Mouse (Mus musculus): ENCODE measurements around the gene Zer1. TPM values are rescaled to one million over a fixed set of nuclear protein-coding genes. Genes with fewer than 3 reads are reported as not detected.

Zer1 gene
- polyA plus RNA-seq (2012; rRNA removed) = 93.9 and 97.8 TPM in 2 replicates

GRCm38 (mm10) chr2:30124472-30125274, at the start of gene Zer1:
Gene Zer1, minus strand, starts transcription at chr2:30124585.

GRCm38 (mm10) chr2:30171371-30171996, 47.1 kb upstream of the Zer1 start, which contains the start of gene Endog:
Gene Endog, plus strand, starts transcription at chr2:30171493.

GRCm38 (mm10) chr2:30133613-30134377, 9.4 kb upstream of the Zer1 start, which contains the start of gene Tbc1d13:
Gene Tbc1d13, plus strand, starts transcription at chr2:30133746.

GRCm38 (mm10) chr2:30093471-30094207, 30.7 kb downstream of the Zer1 start, which contains the start of gene Zdhhc12:
Gene Zdhhc12, minus strand, starts transcription at chr2:30093648.

GRCm38 (mm10) chr2:30077502-30078348, 46.7 kb downstream of the Zer1 start, which contains the start of gene Pkn3:
Gene Pkn3, plus strand, starts transcription at chr2:30077684.

GRCm38 (mm10) chr2:30057223-30057904, 67.0 kb downstream of the Zer1 start, which contains the start of gene Set:
Gene Set, plus strand, starts transcription at chr2:30057378.

GRCm38 (mm10) chr2:30048699-30049388, 75.5 kb downstream of the Zer1 start, which contains the start of gene Wdr34:
Gene Wdr34, minus strand, starts transcription at chr2:30048881.

Other genes starting within 250 kb of the Zer1 start
- gene Odf2, start 235.4 kb downstream of the Zer1 start, polyA plus RNA-seq (2012; rRNA removed) = 37.0 and 37.3 TPM in 2 replicates
- 16.1 and 26.0 TPM in 2 replicates for gene Gle1, start 189.2 kb downstream of the Zer1 start, polyA plus RNA-seq (2012; rRNA removed)
- gene Sptan1, start 159.0 kb downstream of the Zer1 start, polyA plus RNA-seq (2012; rRNA removed) = 256 and 300 TPM in 2 replicates
- 82.6 and 84.6 TPM in 2 replicates for gene Wdr34, start 75.7 kb downstream of the Zer1 start, polyA plus RNA-seq (2012; rRNA removed)
- gene Set, start 67.2 kb downstream of the Zer1 start, polyA plus RNA-seq (2012; rRNA removed) = 94.7 and 122 TPM in 2 replicates
- 12.3 and 17.6 TPM in 2 replicates for gene Pkn3, start 46.9 kb downstream of the Zer1 start, polyA plus RNA-seq (2012; rRNA removed)
- gene Zdhhc12, start 30.9 kb downstream of the Zer1 start, polyA plus RNA-seq (2012; rRNA removed) = 122 and 132 TPM in 2 replicates
- 70.8 and 76.2 TPM in 2 replicates for gene Tbc1d13, start 9.2 kb upstream of the Zer1 start, polyA plus RNA-seq (2012; rRNA removed)
- 153 and 202 TPM in 2 replicates for gene Endog, start 46.9 kb upstream of the Zer1 start, polyA plus RNA-seq (2012; rRNA removed)
- gene Spout1, start 53.9 kb upstream of the Zer1 start, polyA plus RNA-seq (2012; rRNA removed) = 40.3 and 45.0 TPM in 2 replicates
- gene Kyat1, start 81.3 kb upstream of the Zer1 start, polyA plus RNA-seq (2012; rRNA removed) = 22.8 and 27.1 TPM in 2 replicates
- 37.6 and 50.6 TPM in 2 replicates for gene Lrrc8a, start 113.1 kb upstream of the Zer1 start, polyA plus RNA-seq (2012; rRNA removed)
- 24.7 and 26.6 TPM in 2 replicates for gene Gm28035, start 116.0 kb upstream of the Zer1 start, polyA plus RNA-seq (2012; rRNA removed)
- 14.2 and 19.9 TPM in 2 replicates for gene Phyhd1, start 141.6 kb upstream of the Zer1 start, polyA plus RNA-seq (2012; rRNA removed)
- not detected in 2 replicates for gene Gm28038, start 156.5 kb upstream of the Zer1 start, polyA plus RNA-seq (2012; rRNA removed)
- 34.5 and 37.5 TPM in 2 replicates for gene Dolk, start 161.7 kb upstream of the Zer1 start, polyA plus RNA-seq (2012; rRNA removed)
- gene Nup188, start 161.8 kb upstream of the Zer1 start, polyA plus RNA-seq (2012; rRNA removed) = 61.6 and 69.2 TPM in 2 replicates
- 247 and 249 TPM in 2 replicates for gene Sh3glb2, start 234.8 kb upstream of the Zer1 start, polyA plus RNA-seq (2012; rRNA removed)
- gene Miga2, start 239.6 kb upstream of the Zer1 start, polyA plus RNA-seq (2012; rRNA removed) = 44.2 and 46.2 TPM in 2 replicates